Mouse (Mus musculus): ENCODE results near the gene Olfr126.

Gene Olfr126

GRCm38 (mm10) chr17:37847183-37847582, at the start of gene Olfr126:
Olfr126 (plus strand) TSS chr17:37847483.
- no peak for DNase-seq (ENCODE audit: extremely low spot score, low read depth, low spot score)

GRCm38 (mm10) chr17:37799588-37799987, 47.7 kb upstream of the Olfr126 start, which contains the start of gene Olfr124:
Olfr124 (plus strand) TSS chr17:37799888.
- no peak for DNase-seq (ENCODE audit: extremely low spot score, low read depth, low spot score)

- no peak for DNase-seq (ENCODE audit: extremely low spot score, low read depth, low spot score)
Observed at GRCm38 (mm10) chr17:37832649-37833048, 14.6 kb upstream of the Olfr126 start, which contains the start of gene Olfr125. Olfr125 (plus strand) TSS chr17:37832949.

- no peak for DNase-seq (ENCODE audit: extremely low spot score, low read depth, low spot score)
Observed at GRCm38 (mm10) chr17:37863901-37864300, 16.6 kb downstream of the Olfr126 start.

GRCm38 (mm10) chr17:37869676-37870205, 22.5 kb downstream of the Olfr126 start:
- DNase-seq (ENCODE audit: extremely low spot score, low read depth, low spot score): no peak

GRCm38 (mm10) chr17:37873830-37874229, 26.5 kb downstream of the Olfr126 start:
- DNase-seq (ENCODE audit: extremely low spot score, low read depth, low spot score): no peak

GRCm38 (mm10) chr17:37900137-37900536, 52.9 kb downstream of the Olfr126 start, which contains the start of gene Olfr127:
Olfr127 (plus strand) TSS chr17:37900437.
- DNase-seq (ENCODE audit: extremely low spot score, low read depth, low spot score): no peak

All from hindlimb bud, embryonic 11.5 days (tissue).